Mouse (Mus musculus): ENCODE measurements around the gene Lrp10. TPM values are rescaled to one million over a fixed set of nuclear protein-coding genes. Genes with fewer than 3 reads are reported as not detected.

Lrp10 gene
- polyA plus RNA-seq, 1 experiment from 2014 or later = 185 TPM

DNA sequence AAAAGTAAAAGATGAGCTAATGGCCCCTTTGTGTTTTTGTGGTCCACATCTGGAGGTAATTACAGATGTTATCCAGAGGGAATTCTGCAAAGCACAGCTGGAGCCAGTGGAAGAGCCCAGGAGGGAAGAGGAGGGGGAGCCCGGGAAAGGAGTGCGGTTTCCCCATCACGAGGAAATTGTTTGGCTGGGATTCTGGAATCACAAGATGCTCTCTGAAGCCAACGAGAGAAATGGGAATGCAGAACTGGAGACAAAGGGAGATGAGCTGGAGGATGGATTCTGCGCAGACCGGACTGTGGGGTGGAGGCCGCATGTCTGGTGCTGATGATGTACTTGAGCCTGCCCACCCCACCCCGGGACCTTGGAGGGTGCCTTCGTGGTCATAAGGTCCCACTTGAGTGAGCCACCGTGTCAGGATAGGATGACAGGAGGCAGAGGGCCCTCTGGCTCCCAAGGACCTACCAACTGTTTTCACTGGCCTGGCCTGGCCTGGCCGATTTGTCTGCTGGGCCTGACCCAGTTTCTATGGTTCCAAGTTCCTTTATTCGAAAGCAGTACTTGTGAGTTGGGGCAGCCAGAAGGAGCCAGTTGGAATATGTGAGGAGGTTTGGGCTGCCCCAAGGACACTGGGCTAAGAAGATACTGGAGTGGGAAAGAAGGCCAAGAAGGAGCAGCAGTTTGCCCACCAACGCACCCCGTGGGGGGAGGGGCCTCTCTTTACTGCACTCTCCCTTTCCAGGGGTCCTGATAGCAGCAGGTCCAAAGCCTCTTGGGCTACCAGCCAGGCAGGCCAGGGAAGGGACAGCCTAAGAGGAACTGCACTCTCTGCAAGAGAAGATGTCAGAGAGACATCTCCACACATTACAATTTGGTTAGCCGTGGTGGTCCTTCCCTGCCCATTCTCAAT is 20.0 kb upstream of the Lrp10 start:
- TF ChIP-seq CTCF (IDR thresholded peaks at IDR 0.05) = no peak
- ATAC-seq (no peak), DNase-seq (ENCODE audit: low read depth, low spot score) (no peak)
- in situ Hi-C loops (cut with MboI; ENCODE audit: low pct_unique_long_range_greater_than_20kb) = no loop called here
- H3K27me3 ChIP-seq = no peaks in the 10 kb centered on the region
- ChIA-PET CTCF (interaction anchor here (1.0 to 2.2 kb wide), 2 partner anchors 205 to 253 kb away, joined by 3 to 5 read pairs; no protein-coding TSS in a partner anchor), POLR2A (interaction anchor here (0.6 kb wide), 1 partner anchor 76 kb away, joined by 4 read pairs; no protein-coding TSS in a partner anchor)

GRCm38 (mm10) chr14:54445476-54445875 is 18.5 kb upstream of the Lrp10 start:
- ATAC-seq (peak; percentile 52), DNase-seq (ENCODE audit: low read depth, low spot score) (no peak)
- CTCF ChIA-PET = interaction anchor here (1.0 to 2.2 kb wide), 2 partner anchors 17 to 206 kb away, joined by 3 to 5 read pairs; no protein-coding TSS in a partner anchor

GRCm38 (mm10) chr14:54453566-54453965 is 10.4 kb upstream of the Lrp10 start:
- no peak for ATAC-seq

More at GRCm38 (mm10) chr14:54445476-54445875, 18.5 kb upstream of the Lrp10 start:
- no peak for TF ChIP-seq CTCF (IDR thresholded peaks at IDR 0.05)
- POLR2A ChIA-PET = interaction anchor here (0.5 to 1.2 kb wide), 2 partner anchors 11 to 213 kb away, joined by 3 to 5 read pairs; no protein-coding TSS in a partner anchor
- no peaks in the 10 kb centered on the region for H3K27me3 ChIP-seq
- in situ Hi-C loops (cut with MboI; ENCODE audit: low pct_unique_long_range_greater_than_20kb) = no loop called here

DNA sequence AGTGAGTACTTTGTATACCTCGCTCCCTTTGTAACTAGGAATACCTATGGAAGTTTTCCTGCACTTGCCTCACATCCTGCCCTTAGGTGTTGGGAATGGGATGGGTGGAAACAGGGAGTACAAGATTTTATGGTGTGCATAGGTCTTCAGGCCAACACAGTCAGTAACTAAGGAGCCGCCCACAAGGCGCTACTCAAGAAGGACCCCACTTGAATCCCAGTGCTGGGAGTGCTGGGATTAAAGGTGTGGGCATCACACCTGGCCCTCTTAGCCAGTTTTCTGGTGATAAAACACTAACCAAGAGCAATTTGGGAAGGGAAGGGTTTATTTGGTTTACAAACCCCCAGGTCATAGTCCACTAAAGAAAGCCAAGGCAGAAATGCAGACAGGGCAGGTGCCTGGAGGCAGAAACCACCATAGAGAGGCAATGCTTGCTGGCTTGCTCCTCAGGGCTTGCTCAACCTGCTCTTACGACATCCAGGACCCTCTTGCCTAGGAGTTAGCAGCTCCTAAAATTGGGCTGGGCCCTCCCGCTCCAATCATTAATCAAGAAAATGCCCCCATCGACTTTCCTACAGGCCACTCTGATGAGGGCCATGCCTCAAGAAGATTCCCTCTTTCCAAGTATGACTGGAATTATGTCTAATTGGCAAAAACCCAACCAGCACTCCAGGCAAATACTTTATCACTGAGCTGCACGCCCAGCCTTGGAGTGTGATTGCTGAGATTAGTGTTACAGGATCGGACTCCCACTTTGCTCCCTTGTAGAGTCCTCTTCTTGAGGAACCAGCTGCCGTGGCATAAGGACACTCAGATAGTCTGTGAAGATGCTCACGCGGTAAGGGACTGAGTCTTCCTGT is 9.0 kb upstream of the Lrp10 start:
- CTCF ChIA-PET = no interaction called here
- POLR2A ChIA-PET = no interaction called here
- in situ Hi-C loops (cut with MboI; ENCODE audit: low pct_unique_long_range_greater_than_20kb) = loop anchor here (5.0 kb wide), 2 partner anchors 228 to 393 kb away; no protein-coding TSS in a partner anchor
- H3K27me3 ChIP-seq = no peaks in the 10 kb centered on the region
- ATAC-seq (no peak), DNase-seq (ENCODE audit: low read depth, low spot score) (no peak)
- TF ChIP-seq CTCF (IDR thresholded peaks at IDR 0.05) = no peak

More at GRCm38 (mm10) chr14:54453566-54453965, 10.4 kb upstream of the Lrp10 start:
- POLR2A ChIA-PET = no interaction called here
- no peaks in the 10 kb centered on the region for H3K27me3 ChIP-seq
- in situ Hi-C loops (cut with MboI; ENCODE audit: low pct_unique_long_range_greater_than_20kb) = loop anchor here (5.0 kb wide), 2 partner anchors 226 to 391 kb away; no protein-coding TSS in a partner anchor
- no peak for DNase-seq (ENCODE audit: low read depth, low spot score)
- TF ChIP-seq CTCF (IDR thresholded peaks at IDR 0.05) = no peak
- CTCF ChIA-PET = interaction anchor here (1.1 to 1.3 kb wide), 2 partner anchors 200 to 226 kb away, joined by 3 to 4 read pairs; no protein-coding TSS in a partner anchor

- in situ Hi-C loops (cut with MboI; ENCODE audit: low pct_unique_long_range_greater_than_20kb) = no loop called here
- POLR2A ChIA-PET = no interaction called here
- CTCF ChIA-PET = interaction anchor here (1.1 kb wide), 1 partner anchor 225 kb away, joined by 3 read pairs; no protein-coding TSS in a partner anchor
- TF ChIP-seq CTCF (IDR thresholded peaks at IDR 0.05) = no peak
- no peaks in the 10 kb centered on the region for H3K27me3 ChIP-seq
- ATAC-seq = no peak
- DNase-seq (ENCODE audit: low read depth, low spot score) = no peak
These were observed 5.9 kb upstream of the Lrp10 start for GRCm38 (mm10) chr14:54457907-54458569.

- DNase-seq (ENCODE audit: low read depth, low spot score) (no peak), ATAC-seq (no peak)
- ChIA-PET POLR2A (no interaction called here), CTCF (no interaction called here)
- in situ Hi-C loops (cut with MboI; ENCODE audit: low pct_unique_long_range_greater_than_20kb) = no loop called here
- no peak for TF ChIP-seq CTCF (IDR thresholded peaks at IDR 0.05)
- H3K27me3 ChIP-seq = no peaks in the 10 kb centered on the region
These were observed 1.8 kb upstream of the Lrp10 start for GRCm38 (mm10) chr14:54462146-54462545.

DNA sequence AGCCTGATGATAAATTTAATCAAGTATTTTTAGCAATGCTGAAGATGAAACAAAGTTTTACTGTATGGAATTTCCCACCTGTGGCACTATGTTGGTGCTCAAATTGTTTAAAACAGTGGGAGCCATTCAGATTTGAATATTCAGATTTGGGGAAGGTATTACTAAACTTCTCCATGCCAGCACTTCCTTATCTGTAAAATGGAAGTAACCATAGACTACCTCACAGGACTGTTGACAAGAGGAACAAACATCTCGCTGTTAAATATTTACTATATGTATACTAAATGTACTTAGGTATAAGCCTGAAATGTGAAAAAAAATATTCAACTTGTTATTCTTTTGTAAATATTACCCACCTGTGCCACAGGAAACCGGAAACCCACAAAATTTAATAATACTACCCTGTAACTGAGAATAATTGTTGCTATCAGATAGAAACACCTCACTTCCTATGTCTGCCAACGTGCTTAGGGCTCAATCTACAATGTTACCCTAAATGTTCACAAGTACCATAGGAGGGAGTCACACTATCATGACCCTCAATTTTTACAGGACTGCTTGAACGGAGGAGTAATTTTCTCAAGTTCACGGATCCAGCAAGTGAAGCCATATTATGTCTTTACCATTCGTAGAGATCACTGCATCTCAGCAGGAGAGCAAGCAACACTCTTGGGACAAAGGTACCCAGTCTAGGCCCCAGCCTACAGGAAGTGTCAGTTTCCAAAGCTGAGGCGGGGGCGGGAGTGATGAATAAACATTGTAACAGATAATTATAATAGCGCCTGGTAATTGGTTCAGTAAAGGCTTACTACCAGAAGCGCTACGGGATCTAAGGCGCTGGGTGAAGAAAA is 604 bp upstream of the Lrp10 start:
- H3K27me3 ChIP-seq = no peaks in the 10 kb centered on the region
- in situ Hi-C loops (cut with MboI; ENCODE audit: low pct_unique_long_range_greater_than_20kb) = no loop called here
- no peak for DNase-seq (ENCODE audit: low read depth, low spot score)
- TF ChIP-seq CTCF (IDR thresholded peaks at IDR 0.05) = no peak
- ChIA-PET CTCF (no interaction called here), POLR2A (no interaction called here)
- no peak for ATAC-seq

GRCm38 (mm10) chr14:54464293-54465005 is 512 bp downstream of the Lrp10 start:
- CTCF ChIA-PET = interaction anchor here (1.4 kb wide), 1 partner anchor 49 kb away, joined by 3 read pairs; no protein-coding TSS in a partner anchor
- DNase-seq (ENCODE audit: low read depth, low spot score) = no peak
- POLR2A ChIA-PET = no interaction called here
- no peak for TF ChIP-seq CTCF (IDR thresholded peaks at IDR 0.05)
- ATAC-seq = peak; percentile 81
- H3K27me3 ChIP-seq = no peaks in the 10 kb centered on the region
- in situ Hi-C loops (cut with MboI; ENCODE audit: low pct_unique_long_range_greater_than_20kb) = no loop called here

DNA sequence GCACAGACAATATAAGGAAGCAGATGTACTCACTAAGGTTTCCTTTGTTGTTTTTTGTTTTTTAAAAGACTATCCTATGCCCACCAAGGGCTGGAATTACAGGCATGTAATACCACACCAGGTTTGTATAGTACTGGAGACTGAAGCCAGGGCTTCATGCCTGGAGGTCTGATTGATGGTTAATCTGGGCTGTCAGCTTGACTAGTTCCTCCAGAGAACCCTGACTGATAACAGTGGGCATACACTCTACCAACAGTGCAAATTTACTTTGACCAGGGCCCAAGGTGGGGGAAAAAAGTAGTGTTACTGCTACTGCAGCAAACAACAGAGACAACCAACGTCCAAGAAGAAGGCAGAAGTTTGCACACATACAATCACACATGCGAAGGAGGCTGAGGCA is 7.5 kb downstream of the Lrp10 start:
- no peak for TF ChIP-seq CTCF (IDR thresholded peaks at IDR 0.05)
- no peaks in the 10 kb centered on the region for H3K27me3 ChIP-seq
- in situ Hi-C loops (cut with MboI; ENCODE audit: low pct_unique_long_range_greater_than_20kb) = no loop called here
- ChIA-PET POLR2A (no interaction called here), CTCF (no interaction called here)
- no peak for DNase-seq (ENCODE audit: low read depth, low spot score)
- no peak for ATAC-seq

Data from Patski (cell line).